Mouse (Mus musculus): Measurements from ENCODE around the gene Tns2. TPM values are rescaled to one million over a fixed set of nuclear protein-coding genes. Genes with fewer than 3 reads are reported as not detected.
"Not testable (repeated sequence)": the region's sequence is repeated elsewhere in the genome, so short reads cannot be mapped to it uniquely, and the experiment has no call there.

Tns2 gene
- polyA plus RNA-seq, 1 experiment from 2014 or later, result 8.3 TPM

DNA sequence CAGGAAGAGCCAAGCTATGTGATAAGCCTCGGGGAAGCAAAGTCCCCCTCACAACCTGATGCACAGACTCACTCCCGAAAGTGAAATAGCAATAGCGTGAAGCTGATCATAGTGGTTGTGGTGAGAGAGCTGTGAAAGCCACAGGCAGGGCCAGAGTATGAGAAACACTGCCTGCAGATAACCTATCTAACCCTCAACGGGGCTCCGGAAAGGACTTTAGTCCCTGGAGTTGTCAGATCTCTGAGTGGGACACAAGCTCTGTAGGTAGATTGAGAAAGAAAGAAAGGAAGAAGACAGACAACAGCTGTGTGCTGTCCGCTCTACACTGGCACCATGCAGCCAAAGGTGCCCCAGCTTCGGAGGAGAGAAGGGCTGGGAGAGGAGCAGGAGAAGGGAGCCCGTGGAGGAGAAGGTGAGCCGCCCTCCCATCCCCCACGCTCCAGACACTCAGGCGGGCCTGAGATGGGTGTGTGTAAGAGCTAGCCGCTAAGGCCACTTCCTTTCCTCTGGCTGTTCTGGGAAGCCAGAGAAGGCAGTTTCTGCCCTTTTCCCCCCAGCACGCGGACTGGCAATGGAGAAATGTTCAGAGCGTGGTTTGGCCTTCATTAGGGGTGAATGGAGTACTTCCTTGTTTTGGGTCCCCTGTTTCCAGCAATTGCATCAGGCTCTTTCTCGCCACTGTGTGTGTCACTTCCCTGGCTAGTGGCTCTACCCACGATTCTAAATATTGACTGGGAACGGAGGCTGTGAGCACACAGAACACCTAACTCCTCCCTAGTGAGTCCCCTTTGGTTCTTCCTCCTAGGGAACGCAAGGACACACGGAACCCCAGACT, 50.3 kb downstream of the Tns2 start, which contains the start of gene Soat2:
Gene Soat2, plus strand, starts transcription at position 226 of the 835 bp plus-strand sequence.
- WGBS, result 58% methylated on average over 20 of the region's 20 CpGs
- no peak within 1 kb of the TSS for H3K4me2 ChIP-seq
- no peaks in the 10 kb centered on the region for H3K36me3 ChIP-seq
- H3K27me3 ChIP-seq, result peaks cover 12% of the 10 kb centered on the region
- H3K4me1 ChIP-seq (replicated peaks), result 0 out of 2 replicates have a peak, but pooled peaks cover 4% of the 10 kb centered on the region
- ATAC-seq (ENCODE audit: low FRiP score), result no peak
- no peak within 1 kb of the TSS for H3K27ac ChIP-seq
- no peak within 1 kb of the TSS for H3K4me3 ChIP-seq
- 0 out of 2 replicates have a peak within 1 kb of the TSS, but pooled peaks have one; percentile 5 for H3K9ac ChIP-seq
- no peaks in the 10 kb centered on the region for H3K9me3 ChIP-seq

DNA sequence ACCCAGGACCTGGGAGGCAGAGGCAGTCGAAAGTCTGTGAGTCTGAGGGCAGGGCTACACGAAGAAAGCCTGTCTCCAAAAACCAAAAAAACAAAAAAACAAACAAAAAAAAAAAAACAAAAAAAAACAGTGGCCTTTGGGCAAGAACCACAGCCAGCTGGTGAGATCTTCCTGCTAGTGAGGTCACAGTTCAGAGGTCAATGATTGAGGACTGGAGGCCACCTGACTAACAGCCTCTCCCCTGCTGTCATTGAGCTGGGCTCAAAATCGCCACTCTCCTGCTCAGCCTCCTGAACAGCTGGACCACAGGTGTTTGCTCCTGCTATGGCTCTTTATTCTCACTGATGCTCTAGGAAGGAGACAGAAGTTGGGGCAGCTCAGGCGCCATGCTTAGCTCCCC, 52.4 kb downstream of the Tns2 start:
- peaks cover 12% of the 10 kb centered on the region for H3K4me1 ChIP-seq (replicated peaks)
- H3K27ac ChIP-seq, result no peak overlapping the region
- WGBS, result 17% methylated on average over 4 of the region's 4 CpGs
- no peaks in the 10 kb centered on the region for H3K36me3 ChIP-seq
- no peak overlapping the region for H3K9ac ChIP-seq
- no peak overlapping the region for H3K4me3 ChIP-seq
- H3K9me3 ChIP-seq, result no peaks in the 10 kb centered on the region
- ATAC-seq (ENCODE audit: low FRiP score), result no peak
- H3K27me3 ChIP-seq, result 0 out of 2 replicates have a peak, but pooled peaks cover 4% of the 10 kb centered on the region
- no peak overlapping the region for H3K4me2 ChIP-seq

DNA sequence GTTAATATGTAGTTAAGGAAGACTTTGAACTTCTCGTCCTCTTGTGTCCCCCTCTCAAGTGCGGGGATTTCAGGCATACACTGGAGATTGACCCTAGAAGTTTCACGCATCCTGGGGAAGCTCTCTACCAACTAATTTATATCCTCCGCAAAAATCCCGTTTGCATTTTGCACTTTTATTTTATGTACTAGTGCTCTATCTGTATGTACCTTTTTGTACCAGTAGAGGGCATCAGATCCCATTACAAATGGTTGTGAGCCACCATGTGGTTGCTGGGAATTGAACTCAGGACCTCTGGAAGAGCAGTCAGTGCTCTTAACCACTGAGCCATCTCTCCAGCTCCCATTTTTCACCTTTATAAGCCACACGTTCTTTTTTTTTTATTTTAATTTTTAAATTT, 54.8 kb downstream of the Tns2 start:
- not testable (repeated sequence) for H3K27ac ChIP-seq; H3K36me3 ChIP-seq; H3K9ac ChIP-seq; ATAC-seq (ENCODE audit: low FRiP score); H3K9me3 ChIP-seq; H3K4me2 ChIP-seq; H3K27me3 ChIP-seq; H3K4me3 ChIP-seq
- WGBS, result 94% methylated on average over 6 of the region's 6 CpGs
- H3K4me1 ChIP-seq (replicated peaks), result peaks cover 12% of the 10 kb centered on the region

DNA sequence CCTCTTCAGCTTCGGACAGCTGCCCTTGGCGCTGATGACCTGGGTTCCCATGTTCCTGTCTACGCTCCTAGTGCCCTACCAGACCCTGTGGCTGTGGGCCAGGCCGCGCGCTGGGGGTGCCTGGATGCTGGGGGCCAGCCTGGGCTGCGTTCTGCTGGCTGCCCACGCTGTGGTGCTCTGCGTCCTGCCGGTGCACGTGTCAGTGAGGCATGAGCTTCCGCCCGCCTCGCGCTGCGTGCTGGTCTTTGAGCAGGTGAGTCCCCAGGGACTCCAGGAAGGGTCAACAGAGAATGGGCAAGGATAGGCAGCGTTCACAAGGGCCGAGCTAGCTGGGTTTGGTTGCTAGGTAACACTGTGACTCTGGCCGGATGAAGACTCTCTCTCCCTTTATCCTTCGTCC, 56.6 kb downstream of the Tns2 start:
- Histone ChIP-seq H3K4me1 (replicated peaks) (peaks cover 12% of the 10 kb centered on the region), H3K27me3 (no peaks in the 10 kb centered on the region), H3K36me3 (no peaks in the 10 kb centered on the region), H3K9me3 (no peaks in the 10 kb centered on the region), H3K9ac (no peak overlapping the region), H3K27ac (no peak overlapping the region; the same call in 1 of the 2 replicates), H3K4me2 (peak overlapping the region; percentile 21; the same call in 1 of the 2 replicates), H3K4me3 (no peak overlapping the region)
- ATAC-seq (ENCODE audit: low FRiP score), result no peak
- 26% methylated on average over 20 of the region's 20 CpGs for WGBS

DNA sequence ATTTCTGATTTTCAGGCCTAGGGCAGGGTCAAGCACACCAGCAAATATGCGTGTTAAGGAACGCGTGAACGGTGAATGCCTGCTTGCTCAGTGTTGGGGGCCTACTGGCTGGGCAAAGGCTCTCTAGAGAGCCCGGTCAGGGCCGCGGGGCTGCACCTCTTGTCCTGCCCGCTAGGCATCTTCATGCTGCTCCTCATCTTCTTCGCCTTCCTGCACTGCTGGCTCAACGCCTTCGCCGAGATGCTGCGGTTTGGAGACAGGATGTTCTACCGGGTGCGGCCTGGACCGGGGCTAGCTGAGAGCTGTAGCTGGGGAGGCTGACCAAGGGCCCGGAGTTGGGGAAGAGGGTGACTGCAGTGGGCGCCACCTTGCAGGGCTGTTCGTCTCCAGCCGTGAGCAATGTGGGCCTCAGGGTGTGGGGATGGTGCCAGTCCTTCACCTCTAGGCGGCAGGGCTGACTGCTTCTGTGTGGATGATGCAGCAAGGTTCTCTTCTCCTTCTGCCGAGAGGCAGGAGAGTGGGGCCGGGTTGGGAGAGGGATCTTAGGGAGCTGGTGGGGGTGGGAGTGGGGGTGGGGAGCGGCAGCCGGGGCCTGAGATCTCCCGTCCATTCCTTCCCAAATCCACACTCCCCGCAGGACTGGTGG, 60.3 kb downstream of the Tns2 start:
- WGBS, result 64% methylated on average over 24 of the region's 27 CpGs
- H3K27me3 ChIP-seq, result no peaks in the 10 kb centered on the region
- H3K9ac ChIP-seq, result no peak overlapping the region
- no peak overlapping the region for H3K4me2 ChIP-seq
- H3K9me3 ChIP-seq, result no peaks in the 10 kb centered on the region
- H3K4me1 ChIP-seq (replicated peaks), result peaks cover 8% of the 10 kb centered on the region
- no peak overlapping the region for H3K27ac ChIP-seq
- H3K36me3 ChIP-seq, result no peaks in the 10 kb centered on the region
- H3K4me3 ChIP-seq, result no peak overlapping the region
- ATAC-seq (ENCODE audit: low FRiP score), result no peak

DNA sequence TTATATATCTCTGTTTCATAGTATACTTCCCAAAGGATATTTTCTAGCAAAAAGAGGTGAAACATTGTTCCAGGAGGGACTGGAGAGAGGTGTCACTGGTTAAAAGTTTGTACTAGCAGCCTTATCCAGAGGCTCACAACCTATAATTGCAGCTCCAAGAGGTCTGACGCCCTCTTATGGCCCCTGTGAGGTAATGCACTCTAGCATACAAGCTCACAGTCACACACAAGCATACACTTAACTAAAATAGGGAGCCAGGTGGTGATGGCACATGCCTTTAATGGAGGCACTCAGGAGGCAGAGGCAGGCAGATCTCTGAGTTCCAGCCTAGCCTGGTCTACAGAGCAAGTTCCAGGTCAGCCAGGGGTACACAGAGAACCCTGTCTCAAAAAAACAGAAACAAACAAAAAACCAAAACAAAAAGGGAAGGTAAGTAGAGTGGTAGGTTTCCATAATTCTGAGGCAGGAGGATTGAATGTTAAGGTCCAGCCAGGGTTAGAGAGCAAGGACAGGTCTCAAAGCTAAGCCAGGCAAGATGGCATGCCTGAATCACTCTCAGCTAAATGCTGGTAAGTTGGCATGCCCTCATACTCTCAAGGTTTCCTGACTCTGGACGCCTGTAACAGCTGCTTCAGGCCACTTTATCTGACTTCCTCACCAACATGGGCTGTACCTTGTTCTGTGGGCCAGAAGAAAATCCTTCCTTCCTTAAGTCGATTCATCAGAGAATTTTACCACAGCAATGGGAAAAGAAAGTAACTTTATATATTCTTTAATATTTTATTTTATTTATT, 63.9 kb downstream of the Tns2 start:
- no peak overlapping the region for H3K4me2 ChIP-seq
- no peaks in the 10 kb centered on the region for H3K4me1 ChIP-seq (replicated peaks)
- H3K9me3 ChIP-seq, result no peaks in the 10 kb centered on the region
- WGBS, result 62% methylated on average over 3 of the region's 3 CpGs
- no peak for ATAC-seq (ENCODE audit: low FRiP score)
- H3K4me3 ChIP-seq, result no peak overlapping the region
- H3K9ac ChIP-seq, result no peak overlapping the region
- no peaks in the 10 kb centered on the region for H3K27me3 ChIP-seq
- no peak overlapping the region for H3K27ac ChIP-seq
- no peaks in the 10 kb centered on the region for H3K36me3 ChIP-seq

DNA sequence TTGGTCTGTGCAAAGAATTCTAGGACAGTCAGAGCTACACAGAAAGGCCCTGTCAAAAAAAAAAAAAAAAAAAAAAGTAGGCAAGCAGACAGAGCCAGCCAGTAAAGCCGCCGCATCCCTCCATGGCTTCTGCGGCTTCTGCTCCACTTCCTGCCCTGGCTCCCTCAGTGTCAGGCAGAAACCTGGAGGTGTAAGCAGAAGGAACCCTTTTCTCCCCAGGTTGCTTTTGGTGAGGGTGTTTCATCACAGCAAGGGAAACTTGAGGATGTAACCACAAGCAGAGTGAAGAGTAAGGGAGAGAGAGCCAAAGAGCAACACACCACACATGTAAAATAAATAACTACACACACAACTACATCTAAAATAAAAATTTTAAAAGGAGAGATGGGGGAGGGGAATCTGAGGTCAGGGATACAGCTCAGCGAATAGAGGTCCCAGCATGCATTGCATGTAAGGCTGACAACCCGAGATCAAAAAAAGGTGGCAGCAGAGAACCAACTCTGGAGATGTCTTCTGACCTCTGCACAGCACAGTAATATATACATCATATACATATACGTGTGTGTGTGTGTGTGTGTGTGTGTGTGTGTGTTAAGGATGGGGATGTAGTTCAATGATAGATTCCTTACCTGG, 65.4 kb downstream of the Tns2 start:
- H3K27ac ChIP-seq, result no peak overlapping the region
- no peak for ATAC-seq (ENCODE audit: low FRiP score)
- no peaks in the 10 kb centered on the region for H3K36me3 ChIP-seq
- 61% methylated on average over 6 of the region's 6 CpGs for WGBS
- H3K9me3 ChIP-seq, result no peaks in the 10 kb centered on the region
- H3K4me1 ChIP-seq (replicated peaks), result no peaks in the 10 kb centered on the region
- no peak overlapping the region for H3K4me3 ChIP-seq
- H3K27me3 ChIP-seq, result no peaks in the 10 kb centered on the region
- no peak overlapping the region for H3K4me2 ChIP-seq
- H3K9ac ChIP-seq, result no peak overlapping the region

Other genes starting within 250 kb of the Tns2 start
- 7.6 TPM in 2 replicates for gene Krt1, start 249.6 kb upstream of the Tns2 start, polyA plus RNA-seq (2015; fragmentation: Nextera tagmentation; extraction: Ambion mirVana)
- 0.10 TPM in 1 of 2 replicates, not detected in the other for gene Krt77, start 230.7 kb upstream of the Tns2 start, polyA plus RNA-seq (2015; fragmentation: Nextera tagmentation; extraction: Ambion mirVana)
- gene Krt76, start 207.5 kb upstream of the Tns2 start, polyA plus RNA-seq (2015; fragmentation: Nextera tagmentation; extraction: Ambion mirVana), result not detected in 2 replicates
- gene Krt4, start 175.7 kb upstream of the Tns2 start, polyA plus RNA-seq (2015; fragmentation: Nextera tagmentation; extraction: Ambion mirVana), result not detected in 2 replicates
- 0.12 and 0.23 TPM in 2 replicates for gene Krt79, start 160.1 kb upstream of the Tns2 start, polyA plus RNA-seq (2015; fragmentation: Nextera tagmentation; extraction: Ambion mirVana)
- gene Krt78, start 146.1 kb upstream of the Tns2 start, polyA plus RNA-seq (2015; fragmentation: Nextera tagmentation; extraction: Ambion mirVana), result not detected in 2 replicates
- gene Krt8, start 95.9 kb upstream of the Tns2 start, polyA plus RNA-seq (2015; fragmentation: Nextera tagmentation; extraction: Ambion mirVana), result 4.0 and 6.2 TPM in 2 replicates
- 7.6 and 14.2 TPM in 2 replicates for gene Krt18, start 72.2 kb upstream of the Tns2 start, polyA plus RNA-seq (2015; fragmentation: Nextera tagmentation; extraction: Ambion mirVana)
- gene Eif4b, start 26.6 kb upstream of the Tns2 start, polyA plus RNA-seq (2015; fragmentation: Nextera tagmentation; extraction: Ambion mirVana), result 82.3 and 82.9 TPM in 2 replicates
- 50.8 and 57.4 TPM in 2 replicates for gene Spryd3, start 35.8 kb downstream of the Tns2 start, polyA plus RNA-seq (2015; fragmentation: Nextera tagmentation; extraction: Ambion mirVana)
- 0.49 and 1.2 TPM in 2 replicates for gene Igfbp6, start 43.9 kb downstream of the Tns2 start, polyA plus RNA-seq (2015; fragmentation: Nextera tagmentation; extraction: Ambion mirVana)
- gene Soat2, start 50.1 kb downstream of the Tns2 start, polyA plus RNA-seq (2015; fragmentation: Nextera tagmentation; extraction: Ambion mirVana), result 0.14 TPM in 1 of 2 replicates, not detected in the other
- gene Zfp740, start 102.8 kb downstream of the Tns2 start, polyA plus RNA-seq (2015; fragmentation: Nextera tagmentation; extraction: Ambion mirVana), result 68.8 and 71.7 TPM in 2 replicates
- gene Csad, start 104.3 kb downstream of the Tns2 start, polyA plus RNA-seq (2015; fragmentation: Nextera tagmentation; extraction: Ambion mirVana), result 43.2 and 44.5 TPM in 2 replicates
- 0.45 and 1.5 TPM in 2 replicates for gene Itgb7, start 131.5 kb downstream of the Tns2 start, polyA plus RNA-seq (2015; fragmentation: Nextera tagmentation; extraction: Ambion mirVana)
- 5.7 and 7.1 TPM in 2 replicates for gene Rarg, start 157.1 kb downstream of the Tns2 start, polyA plus RNA-seq (2015; fragmentation: Nextera tagmentation; extraction: Ambion mirVana)
- 0.14 and 0.22 TPM in 2 replicates for gene Gm9918, start 170.2 kb downstream of the Tns2 start, polyA plus RNA-seq (2015; fragmentation: Nextera tagmentation; extraction: Ambion mirVana)
- gene Mfsd5, start 179.0 kb downstream of the Tns2 start, polyA plus RNA-seq (2015; fragmentation: Nextera tagmentation; extraction: Ambion mirVana), result 54.7 TPM in 2 replicates
- gene Espl1, start 195.9 kb downstream of the Tns2 start, polyA plus RNA-seq (2015; fragmentation: Nextera tagmentation; extraction: Ambion mirVana), result 7.0 and 7.2 TPM in 2 replicates
- 502 and 514 TPM in 2 replicates for gene Pfdn5, start 225.7 kb downstream of the Tns2 start, polyA plus RNA-seq (2015; fragmentation: Nextera tagmentation; extraction: Ambion mirVana)
- gene Myg1, start 231.3 kb downstream of the Tns2 start, polyA plus RNA-seq (2015; fragmentation: Nextera tagmentation; extraction: Ambion mirVana), result 91.8 and 96.4 TPM in 2 replicates